Mouse (Mus musculus): ENCODE measurements around the gene Pcyox1. TPM values are rescaled to one million over a fixed set of nuclear protein-coding genes. Genes with fewer than 3 reads are reported as not detected.

Pcyox1 gene
- polyA plus RNA-seq, 1 experiment = 10.3 TPM

DNA sequence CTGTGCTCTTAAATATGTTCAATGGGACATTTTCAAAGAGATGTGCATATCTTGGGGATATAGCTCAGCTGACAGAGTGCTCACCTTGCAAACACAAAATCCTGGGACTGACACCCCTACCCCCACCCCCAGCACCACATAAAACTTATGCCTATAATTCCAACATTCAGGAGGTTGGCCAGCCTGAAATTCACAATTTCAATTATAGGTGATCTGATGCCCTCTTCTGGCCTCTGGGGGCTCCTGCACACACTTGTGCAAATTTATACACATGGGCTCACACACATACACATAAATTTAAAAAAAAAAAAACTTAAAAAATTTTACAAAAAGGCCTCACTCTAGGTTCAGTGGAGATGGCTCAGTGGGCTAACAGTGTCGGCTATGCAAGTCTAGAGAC, 3.8 kb downstream of the Pcyox1 start:
- H3K27me3 ChIP-seq (ENCODE audit: control insufficient read depth, insufficient read depth, low read length) = no peaks in the 10 kb centered on the region
- WGBS = 92% methylated on average over 1 of the region's 1 CpGs
- TF ChIP-seq CTCF (IDR thresholded peaks at IDR 0.05; ENCODE audit: extremely low read depth, insufficient read depth, insufficient read length, insufficient replicate concordance) (no peak), POLR2A (IDR thresholded peaks at IDR 0.05; ENCODE audit: low read depth, low read length) (no peak)
- H3K4me1 ChIP-seq (ENCODE audit: control insufficient read depth, insufficient read depth, insufficient read length) = peaks cover 5% of the 10 kb centered on the region
- H3K36me3 ChIP-seq (ENCODE audit: control insufficient read depth, insufficient read depth, low read length) = peaks cover 9% of the 10 kb centered on the region
- no peak for DNase-seq (ENCODE audit: low read depth in 1 of 2, low spot score in 2 of 2)
- H3K27ac ChIP-seq (ENCODE audit: insufficient read depth, low read length) = no peak overlapping the region
- H3K4me3 ChIP-seq (ENCODE audit: extremely low read depth, insufficient read depth, insufficient read length) = no peak overlapping the region

- no peaks in the 10 kb centered on the region; the same call in 1 of the 2 replicates for H3K4me1 ChIP-seq (ENCODE audit: control insufficient read depth, insufficient read depth, insufficient read length)
- H3K27me3 ChIP-seq (ENCODE audit: control insufficient read depth, insufficient read depth, low read length) = no peaks in the 10 kb centered on the region
- H3K36me3 ChIP-seq (ENCODE audit: control insufficient read depth, insufficient read depth, low read length) = peaks cover 11% of the 10 kb centered on the region
- TF ChIP-seq CTCF (IDR thresholded peaks at IDR 0.05; ENCODE audit: extremely low read depth, insufficient read depth, insufficient read length, insufficient replicate concordance) (no peak), POLR2A (IDR thresholded peaks at IDR 0.05; ENCODE audit: low read depth, low read length) (no peak)
- no peak overlapping the region for H3K4me3 ChIP-seq (ENCODE audit: extremely low read depth, insufficient read depth, insufficient read length)
- 91% methylated on average over 5 of the region's 5 CpGs for whole genome bisulfite sequencing
- DNase-seq (ENCODE audit: low read depth in 1 of 2, low spot score in 2 of 2) = no peak
- H3K27ac ChIP-seq (ENCODE audit: insufficient read depth, low read length) = no peak overlapping the region
These were observed 5.6 kb downstream of the Pcyox1 start for GRCm38 (mm10) chr6:86391326-86391725.

DNA sequence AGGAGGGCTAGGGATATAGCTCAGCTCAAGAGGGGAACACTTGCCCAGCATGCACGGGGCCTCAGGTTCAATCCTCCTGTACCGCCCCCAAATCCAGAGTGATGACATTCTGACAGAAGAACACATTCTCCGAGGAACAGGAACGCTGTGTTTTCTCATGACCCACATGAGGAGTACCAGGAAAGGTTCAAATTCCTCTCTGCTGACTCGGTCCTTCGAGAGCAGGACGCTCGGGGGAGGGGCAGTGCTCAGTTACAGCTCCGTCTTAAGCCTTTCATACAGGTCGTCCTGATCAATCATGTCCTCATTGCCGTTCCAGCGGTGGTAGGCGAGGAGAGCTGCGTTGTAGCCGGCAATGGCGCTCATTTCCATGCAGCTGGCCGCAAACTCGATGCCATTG, 8.5 kb downstream of the Pcyox1 start:
- Histone ChIP-seq H3K27ac (ENCODE audit: insufficient read depth, low read length) (no peak overlapping the region), H3K36me3 (ENCODE audit: control insufficient read depth, insufficient read depth, low read length) (peaks cover 11% of the 10 kb centered on the region), H3K27me3 (ENCODE audit: control insufficient read depth, insufficient read depth, low read length) (no peaks in the 10 kb centered on the region), H3K4me1 (ENCODE audit: control insufficient read depth, insufficient read depth, insufficient read length) (no peaks in the 10 kb centered on the region), H3K4me3 (ENCODE audit: extremely low read depth, insufficient read depth, insufficient read length) (no peak overlapping the region)
- TF ChIP-seq POLR2A (IDR thresholded peaks at IDR 0.05; ENCODE audit: low read depth, low read length) (no peak), CTCF (IDR thresholded peaks at IDR 0.05; ENCODE audit: extremely low read depth, insufficient read depth, insufficient read length, insufficient replicate concordance) (no peak)
- DNase-seq (ENCODE audit: low read depth in 1 of 2, low spot score in 2 of 2) = no peak
- 87% methylated on average over 18 of the region's 18 CpGs for WGBS

- Histone ChIP-seq H3K27me3 (ENCODE audit: control insufficient read depth, insufficient read depth, low read length) (no peaks in the 10 kb centered on the region), H3K4me1 (ENCODE audit: control insufficient read depth, insufficient read depth, insufficient read length) (no peaks in the 10 kb centered on the region), H3K4me3 (ENCODE audit: extremely low read depth, insufficient read depth, insufficient read length) (no peak overlapping the region), H3K27ac (ENCODE audit: insufficient read depth, low read length) (no peak overlapping the region), H3K36me3 (ENCODE audit: control insufficient read depth, insufficient read depth, low read length) (peaks cover 11% of the 10 kb centered on the region)
- 91% methylated on average over 12 of the region's 12 CpGs for whole genome bisulfite sequencing
- no peak for DNase-seq (ENCODE audit: low read depth in 1 of 2, low spot score in 2 of 2)
- TF ChIP-seq POLR2A (IDR thresholded peaks at IDR 0.05; ENCODE audit: low read depth, low read length) = no peak
- no peak for TF ChIP-seq CTCF (IDR thresholded peaks at IDR 0.05; ENCODE audit: extremely low read depth, insufficient read depth, insufficient read length, insufficient replicate concordance)
These were observed 9.6 kb downstream of the Pcyox1 start for GRCm38 (mm10) chr6:86387313-86387712.

GRCm38 (mm10) chr6:86385362-86386104, 11.4 kb downstream of the Pcyox1 start:
- peaks cover 7% of the 10 kb centered on the region for H3K36me3 ChIP-seq (ENCODE audit: control insufficient read depth, insufficient read depth, low read length)
- H3K4me3 ChIP-seq (ENCODE audit: extremely low read depth, insufficient read depth, insufficient read length) = no peak overlapping the region
- WGBS = 92% methylated on average over 5 of the region's 5 CpGs
- no peaks in the 10 kb centered on the region for H3K27me3 ChIP-seq (ENCODE audit: control insufficient read depth, insufficient read depth, low read length)
- TF ChIP-seq POLR2A (IDR thresholded peaks at IDR 0.05; ENCODE audit: low read depth, low read length) = no peak
- no peak for TF ChIP-seq CTCF (IDR thresholded peaks at IDR 0.05; ENCODE audit: extremely low read depth, insufficient read depth, insufficient read length, insufficient replicate concordance)
- no peak for DNase-seq (ENCODE audit: low read depth in 1 of 2, low spot score in 2 of 2)
- H3K27ac ChIP-seq (ENCODE audit: insufficient read depth, low read length) = no peak overlapping the region
- no peaks in the 10 kb centered on the region for H3K4me1 ChIP-seq (ENCODE audit: control insufficient read depth, insufficient read depth, insufficient read length)

GRCm38 (mm10) chr6:86384692-86385091, 12.3 kb downstream of the Pcyox1 start:
- H3K27me3 ChIP-seq (ENCODE audit: control insufficient read depth, insufficient read depth, low read length) = no peaks in the 10 kb centered on the region
- H3K27ac ChIP-seq (ENCODE audit: insufficient read depth, low read length) = no peak overlapping the region
- H3K36me3 ChIP-seq (ENCODE audit: control insufficient read depth, insufficient read depth, low read length) = peaks cover 7% of the 10 kb centered on the region
- DNase-seq (ENCODE audit: low read depth in 1 of 2, low spot score in 2 of 2) = no peak
- no peaks in the 10 kb centered on the region for H3K4me1 ChIP-seq (ENCODE audit: control insufficient read depth, insufficient read depth, insufficient read length)
- TF ChIP-seq POLR2A (IDR thresholded peaks at IDR 0.05; ENCODE audit: low read depth, low read length) (no peak), CTCF (IDR thresholded peaks at IDR 0.05; ENCODE audit: extremely low read depth, insufficient read depth, insufficient read length, insufficient replicate concordance) (no peak)
- WGBS = 78% methylated on average over 4 of the region's 4 CpGs
- no peak overlapping the region for H3K4me3 ChIP-seq (ENCODE audit: extremely low read depth, insufficient read depth, insufficient read length)

GRCm38 (mm10) chr6:86383370-86383769, 13.6 kb downstream of the Pcyox1 start:
- TF ChIP-seq POLR2A (IDR thresholded peaks at IDR 0.05; ENCODE audit: low read depth, low read length) = no peak
- no peak for TF ChIP-seq CTCF (IDR thresholded peaks at IDR 0.05; ENCODE audit: extremely low read depth, insufficient read depth, insufficient read length, insufficient replicate concordance)

More at GRCm38 (mm10) chr6:86383370-86383769, 13.6 kb downstream of the Pcyox1 start:
- DNase-seq (ENCODE audit: low read depth in 1 of 2, low spot score in 2 of 2) = no peak
- WGBS = 66% methylated on average over 16 of the region's 16 CpGs
- no peak overlapping the region for H3K4me3 ChIP-seq (ENCODE audit: extremely low read depth, insufficient read depth, insufficient read length)
- peaks cover 5% of the 10 kb centered on the region for H3K36me3 ChIP-seq (ENCODE audit: control insufficient read depth, insufficient read depth, low read length)
- no peak overlapping the region for H3K27ac ChIP-seq (ENCODE audit: insufficient read depth, low read length)
- H3K4me1 ChIP-seq (ENCODE audit: control insufficient read depth, insufficient read depth, insufficient read length) = no peaks in the 10 kb centered on the region
- H3K27me3 ChIP-seq (ENCODE audit: control insufficient read depth, insufficient read depth, low read length) = no peaks in the 10 kb centered on the region

Data from spleen, adult 2 months (tissue).